Mouse (Mus musculus): ENCODE measurements at regions not wholly inside any gene's neighbourhood (a gene's known extent, or its start where the extent isn't known, plus 50 kb on each side); places are given as distances from the start of the nearest gene placed in this dataset.
"Not testable (repeated sequence)": the region's sequence is repeated elsewhere in the genome, so short reads cannot be mapped to it uniquely, and the experiment has no call there.

- not testable (repeated sequence) for TF ChIP-seq CTCF (IDR thresholded peaks at IDR 0.05; ENCODE audit: low read depth, low read length); POLR2A (IDR thresholded peaks at IDR 0.05; ENCODE audit: extremely low read depth, insufficient read depth, low read length)
Measured at GRCm38 (mm10) chr5:3141841-3142240, 199.4 kb upstream of the Cdk6 start.
